Mouse (Mus musculus) stomach, postnatal 0 days (tissue): ENCODE measurements around the gene Nup214.

Experiments used
- CTCF ChIP-seq: IDR thresholded peaks from 2 replicates; pipeline ENCODE4 v1.5.1; 2016; ENCODE audit warnings: antibody characterized with exemption, low read depth, mild to moderate bottlenecking, moderate library complexity
- EP300 ChIP-seq: optimal IDR thresholded peaks from 2 replicates; pipeline ENCODE3; 2016; ENCODE audit warnings: antibody characterized with exemption

GRCm38 (mm10) chr2:32080681-32081080, 106.4 kb downstream of the Nup214 start:
- TF ChIP-seq CTCF (no peak), EP300 (no peak)
